Mouse (Mus musculus) stomach, postnatal 0 days (tissue): ENCODE measurements around the gene Acot2.
A peak's percentile ranks its signal among the peaks of the same experiment; 100 is the strongest.

Source experiments
- CTCF ChIP-seq: IDR thresholded peaks from 2 replicates; pipeline ENCODE4 v1.5.1; 2016; ENCODE audit warnings: antibody characterized with exemption, low read depth, mild to moderate bottlenecking, moderate library complexity
- EP300 ChIP-seq: optimal IDR thresholded peaks from 2 replicates; pipeline ENCODE3; 2016; ENCODE audit warnings: antibody characterized with exemption

DNA sequence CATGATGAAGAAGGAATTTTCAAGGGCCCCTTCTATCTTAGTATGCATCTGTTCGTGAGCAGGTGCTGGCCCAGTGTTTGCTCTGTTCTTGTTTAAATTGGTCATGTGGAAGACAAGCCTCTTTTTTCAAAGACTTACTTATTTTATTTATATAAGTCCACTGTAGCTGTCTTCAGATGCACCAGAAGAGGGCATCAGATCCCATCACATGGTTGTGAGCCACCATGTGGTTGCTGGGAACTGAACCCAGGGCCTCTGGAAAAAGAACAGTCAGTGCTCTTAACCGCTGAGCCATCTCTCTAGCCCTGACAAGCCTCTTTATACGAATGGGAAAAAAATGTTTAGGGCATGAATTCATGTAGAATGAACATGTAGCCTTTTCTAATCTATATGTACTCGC is 1.7 kb downstream of the Acot2 start:
- TF ChIP-seq CTCF (peak; percentile 47), EP300 (no peak)
